Mouse (Mus musculus): ENCODE data around the gene Vamp8. TPM values are rescaled to one million over a fixed set of nuclear protein-coding genes. Genes with fewer than 3 reads are reported as not detected.

Vamp8 gene
- polyA plus RNA-seq, 1 experiment from 2014 or later: 344 TPM

GRCm38 (mm10) chr6:72388791-72389329 lies 1.6 kb downstream of the Vamp8 start:
- Histone ChIP-seq H3K27ac (peak overlapping the region; percentile 96), H3K36me3 (ENCODE audit: inconsistent target) (peaks cover 42% of the 10 kb centered on the region), H3K79me2 (ENCODE audit: inconsistent target) (peaks cover 37% of the 10 kb centered on the region), H3K4me3 (ENCODE audit: inconsistent target) (peak overlapping the region; percentile 88)
- WGBS (ENCODE audit: missing documents): 43% methylated on average over 5 of the region's 6 CpGs

- WGBS (ENCODE audit: missing documents): 65% methylated on average over 10 of the region's 10 CpGs
- Histone ChIP-seq H3K27ac (no peak overlapping the region), H3K79me2 (ENCODE audit: inconsistent target) (peaks cover 37% of the 10 kb centered on the region), H3K36me3 (ENCODE audit: inconsistent target) (peaks cover 42% of the 10 kb centered on the region), H3K4me3 (ENCODE audit: inconsistent target) (no peak overlapping the region)
These were observed 2.2 kb downstream of the Vamp8 start for GRCm38 (mm10) chr6:72388266-72388665.

- peaks cover 37% of the 10 kb centered on the region for H3K79me2 ChIP-seq (ENCODE audit: inconsistent target)
- H3K4me3 ChIP-seq (ENCODE audit: inconsistent target): no peak overlapping the region
- WGBS (ENCODE audit: missing documents): 97% methylated on average over 3 of the region's 3 CpGs
- no peak overlapping the region for H3K27ac ChIP-seq
- peaks cover 42% of the 10 kb centered on the region for H3K36me3 ChIP-seq (ENCODE audit: inconsistent target)
These were observed 2.7 kb downstream of the Vamp8 start for GRCm38 (mm10) chr6:72387816-72388215.

GRCm38 (mm10) chr6:72386561-72386960 lies 3.9 kb downstream of the Vamp8 start:
- Histone ChIP-seq H3K27ac (no peak overlapping the region), H3K79me2 (ENCODE audit: inconsistent target) (peaks cover 37% of the 10 kb centered on the region), H3K4me3 (ENCODE audit: inconsistent target) (no peak overlapping the region), H3K36me3 (ENCODE audit: inconsistent target) (peaks cover 42% of the 10 kb centered on the region)
- WGBS (ENCODE audit: missing documents): 95% methylated on average over 2 of the region's 2 CpGs

GRCm38 (mm10) chr6:72385258-72385657 lies 5.2 kb downstream of the Vamp8 start:
- peaks cover 30% of the 10 kb centered on the region for H3K79me2 ChIP-seq (ENCODE audit: inconsistent target)
- no peak overlapping the region for H3K4me3 ChIP-seq (ENCODE audit: inconsistent target)
- peaks cover 42% of the 10 kb centered on the region for H3K36me3 ChIP-seq (ENCODE audit: inconsistent target)
- WGBS (ENCODE audit: missing documents): 100% methylated on average over 4 of the region's 4 CpGs
- no peak overlapping the region for H3K27ac ChIP-seq

- Histone ChIP-seq H3K36me3 (ENCODE audit: inconsistent target) (peaks cover 42% of the 10 kb centered on the region), H3K4me3 (ENCODE audit: inconsistent target) (no peak overlapping the region), H3K27ac (no peak overlapping the region), H3K79me2 (ENCODE audit: inconsistent target) (peaks cover 17% of the 10 kb centered on the region)
- WGBS (ENCODE audit: missing documents): 90% methylated on average over 7 of the region's 7 CpGs
These were observed 6.6 kb downstream of the Vamp8 start for GRCm38 (mm10) chr6:72383952-72384351.

GRCm38 (mm10) chr6:72383142-72383820 lies 7.2 kb downstream of the Vamp8 start:
- Histone ChIP-seq H3K4me3 (ENCODE audit: inconsistent target) (no peak overlapping the region), H3K79me2 (ENCODE audit: inconsistent target) (peaks cover 10% of the 10 kb centered on the region), H3K36me3 (ENCODE audit: inconsistent target) (peaks cover 35% of the 10 kb centered on the region), H3K27ac (no peak overlapping the region)
- 82% methylated on average over 4 of the region's 6 CpGs for WGBS (ENCODE audit: missing documents)

GRCm38 (mm10) chr6:72382494-72382893 lies 8.0 kb downstream of the Vamp8 start:
- Histone ChIP-seq H3K27ac (0 out of 2 replicates have a peak overlapping the region, but pooled peaks have one; percentile 5), H3K4me3 (ENCODE audit: inconsistent target) (no peak overlapping the region), H3K79me2 (ENCODE audit: inconsistent target) (peaks cover 2% of the 10 kb centered on the region; the same call in 1 of the 2 replicates), H3K36me3 (ENCODE audit: inconsistent target) (peaks cover 28% of the 10 kb centered on the region)
- whole genome bisulfite sequencing (ENCODE audit: missing documents): 77% methylated on average over 4 of the region's 6 CpGs

GRCm38 (mm10) chr6:72380131-72380770 lies 10.3 kb downstream of the Vamp8 start, which contains the start of gene Vamp5:
TSS of gene Vamp5 (minus strand) at chr6:72380468.
- 3% methylated on average over 35 of the region's 49 CpGs for WGBS (ENCODE audit: missing documents)
- H3K4me3 ChIP-seq (ENCODE audit: inconsistent target): peak within 1 kb of the TSS; percentile 39
- peaks cover 9% of the 10 kb centered on the region for H3K36me3 ChIP-seq (ENCODE audit: inconsistent target)
- H3K79me2 ChIP-seq (ENCODE audit: inconsistent target): no peaks in the 10 kb centered on the region
- no peak within 1 kb of the TSS for H3K27ac ChIP-seq

- no peaks in the 10 kb centered on the region for H3K79me2 ChIP-seq (ENCODE audit: inconsistent target)
- H3K36me3 ChIP-seq (ENCODE audit: inconsistent target): 0 out of 2 replicates have a peak, but pooled peaks cover 2% of the 10 kb centered on the region
- H3K27ac ChIP-seq: no peak overlapping the region
- H3K4me3 ChIP-seq (ENCODE audit: inconsistent target): peak overlapping the region; percentile 39
- WGBS (ENCODE audit: missing documents): 30% methylated on average over 7 of the region's 7 CpGs
These were observed 10.9 kb downstream of the Vamp8 start for GRCm38 (mm10) chr6:72379377-72380130.

GRCm38 (mm10) chr6:72378510-72379234 lies 11.8 kb downstream of the Vamp8 start:
- Histone ChIP-seq H3K4me3 (ENCODE audit: inconsistent target) (no peak overlapping the region), H3K79me2 (ENCODE audit: inconsistent target) (no peaks in the 10 kb centered on the region), H3K27ac (no peak overlapping the region), H3K36me3 (ENCODE audit: inconsistent target) (no peaks in the 10 kb centered on the region)
- WGBS (ENCODE audit: missing documents): 89% methylated on average over 8 of the region's 8 CpGs

- 15% methylated on average over 15 of the region's 15 CpGs for WGBS (ENCODE audit: missing documents)
- Histone ChIP-seq H3K4me3 (ENCODE audit: inconsistent target) (no peak overlapping the region), H3K79me2 (ENCODE audit: inconsistent target) (no peaks in the 10 kb centered on the region), H3K36me3 (ENCODE audit: inconsistent target) (no peaks in the 10 kb centered on the region), H3K27ac (no peak overlapping the region)
These were observed 15.5 kb downstream of the Vamp8 start for GRCm38 (mm10) chr6:72374820-72375563.

- WGBS (ENCODE audit: missing documents): 85% methylated on average over 7 of the region's 7 CpGs
- H3K27ac ChIP-seq: no peak overlapping the region
- H3K4me3 ChIP-seq (ENCODE audit: inconsistent target): no peak overlapping the region
- no peaks in the 10 kb centered on the region for H3K36me3 ChIP-seq (ENCODE audit: inconsistent target)
- no peaks in the 10 kb centered on the region for H3K79me2 ChIP-seq (ENCODE audit: inconsistent target)
These were observed 16.3 kb downstream of the Vamp8 start for GRCm38 (mm10) chr6:72374206-72374605.

All from macrophage (primary cell).